In genomic region chr5:72244134-72244533, GRCm38 (mm10) we compare ENCODE assay signal across 9 mouse cellular contexts.
DNase-seq lines count a peak whose midpoint lies in the region; ATAC-seq and TF ChIP-seq lines count a peak whose summit lies in the region.
"Had no signal": no experiment of that assay in that cellular context is flagged by ENCODE, and none has a peak within 500 bp of the region (broad histone marks: within the 10 kb centered on the region; RNA-seq: fewer than 3 reads in every experiment).

No protein-coding gene starts in this region.

- TF ChIP-seq POLR2A in cerebellum, adult 2 months (IDR thresholded peaks at IDR 0.05; ENCODE audit: borderline replicate concordance, insufficient read depth, low read length): no peak

- no peaks in the 10 kb centered on the region for H3K36me3 ChIP-seq in forebrain, embryonic 14.5 days (ENCODE audit: control insufficient read depth, insufficient read depth, low read length)
- 0 out of 2 replicates have a peak, but pooled peaks cover 7% of the 10 kb centered on the region for H3K36me3 ChIP-seq in forebrain, embryonic 10.5 days (replicated peaks)
- 0 out of 2 replicates have a peak, but pooled peaks cover 7% of the 10 kb centered on the region for H3K36me3 ChIP-seq in lung, embryonic 14.5 days (ENCODE audit: insufficient read depth)

- H3K27me3 ChIP-seq in forebrain, embryonic 14.5 days (replicated peaks; ENCODE audit: control insufficient read depth, insufficient read depth, low read length): no peaks in the 10 kb centered on the region
- H3K27me3 ChIP-seq in forebrain, embryonic 10.5 days (ENCODE audit: poor library complexity, severe bottlenecking): no peaks in the 10 kb centered on the region
- no peaks in the 10 kb centered on the region for H3K27me3 ChIP-seq in cerebellum, adult 2 months (ENCODE audit: control insufficient read depth, insufficient read depth, low read length)
- H3K27me3 ChIP-seq in lung, embryonic 14.5 days (ENCODE audit: insufficient read depth, low read length): no peaks in the 10 kb centered on the region
- H3K27me3 ChIP-seq: embryonic facial prominence, embryonic 15.5 days had no signal

- TF ChIP-seq CTCF in cerebellum, adult 2 months (IDR thresholded peaks at IDR 0.05; ENCODE audit: borderline replicate concordance, insufficient read depth, low read depth, low read length): no peak
- TF ChIP-seq CTCF in lung, embryonic 14.5 days (IDR thresholded peaks at IDR 0.05; ENCODE audit: low read depth): no peak

- WGBS in forebrain, embryonic 14.5 days: 60% methylated on average over 3 of the region's 3 CpGs
- WGBS in forebrain, embryonic 10.5 days: 88% methylated on average over 3 of the region's 3 CpGs
- 14% methylated on average over 3 of the region's 3 CpGs for WGBS in cerebellum, adult 2 months
- WGBS in lung, embryonic 14.5 days: 57% methylated on average over 3 of the region's 3 CpGs

- H3K4me2 ChIP-seq in forebrain, embryonic 14.5 days (ENCODE audit: low read length): no peak overlapping the region
- no peak overlapping the region for H3K4me2 ChIP-seq in lung, embryonic 14.5 days
- H3K4me2 ChIP-seq: embryonic facial prominence, embryonic 15.5 days had no signal

- peak; percentile 79 for DNase-seq in forebrain, embryonic 14.5 days (ENCODE audit: low spot score)
- no peak for DNase-seq in forebrain, embryonic 10.5 days (ENCODE audit: extremely low spot score, low spot score)
- peak; percentile 23 for DNase-seq in 3T3-L1 (ENCODE audit: low read depth, low spot score)
- DNase-seq in cerebellum, adult 2 months: peak; percentile 59 to 68
- DNase-seq in heart, postnatal 14 days: peak; percentile 67 to 68
- peak; percentile 84 for DNase-seq in lung, embryonic 14.5 days
- no peak for DNase-seq in T-cell, adult 2 months (ENCODE audit: low spot score)
- DNase-seq in c-Kit-positive CD71-positive TER-119-positive erythroid progenitor cells, embryonic 14.5 days (ENCODE audit: low spot score): no peak

- H3K4me1 ChIP-seq in forebrain, embryonic 14.5 days (ENCODE audit: control insufficient read depth, insufficient read depth, low read length): no peaks in the 10 kb centered on the region
- no peaks in the 10 kb centered on the region for H3K4me1 ChIP-seq in forebrain, embryonic 10.5 days
- H3K4me1 ChIP-seq in cerebellum, adult 2 months (ENCODE audit: control insufficient read depth, insufficient read depth, low read length): no peaks in the 10 kb centered on the region
- no peaks in the 10 kb centered on the region for H3K4me1 ChIP-seq in lung, embryonic 14.5 days (ENCODE audit: insufficient read depth)
- H3K4me1 ChIP-seq: embryonic facial prominence, embryonic 15.5 days had no signal

- no peak overlapping the region for H3K9ac ChIP-seq in forebrain, embryonic 14.5 days (ENCODE audit: low read length)
- no peak overlapping the region for H3K9ac ChIP-seq in lung, embryonic 14.5 days
- H3K9ac ChIP-seq: embryonic facial prominence, embryonic 15.5 days had no signal

- no peak overlapping the region for H3K4me3 ChIP-seq in forebrain, embryonic 14.5 days (ENCODE audit: low read depth, low read length)
- H3K4me3 ChIP-seq in forebrain, embryonic 10.5 days: no peak overlapping the region
- no peak overlapping the region for H3K4me3 ChIP-seq in cerebellum, adult 2 months (replicated peaks; ENCODE audit: insufficient read depth, low read depth, low read length)
- no peak overlapping the region for H3K4me3 ChIP-seq in lung, embryonic 14.5 days (ENCODE audit: low read depth, low read length)
- H3K4me3 ChIP-seq: embryonic facial prominence, embryonic 15.5 days had no signal

- ATAC-seq in forebrain, embryonic 14.5 days: peak; percentile 71; the same call in 1 of the 2 replicates
- peak; percentile 31; the same call in 1 of the 2 replicates for ATAC-seq in lung, embryonic 14.5 days (ENCODE audit: insufficient read depth)

- H3K9me3 ChIP-seq in forebrain, embryonic 14.5 days (replicated peaks; ENCODE audit: control insufficient read depth, low read length): no peaks in the 10 kb centered on the region
- H3K9me3 ChIP-seq in forebrain, embryonic 10.5 days: no peaks in the 10 kb centered on the region
- H3K9me3 ChIP-seq in lung, embryonic 14.5 days (ENCODE audit: low read depth, low read length): no peaks in the 10 kb centered on the region
- H3K9me3 ChIP-seq: embryonic facial prominence, embryonic 15.5 days had no signal

- no peak overlapping the region for H3K27ac ChIP-seq in forebrain, embryonic 14.5 days (ENCODE audit: low read depth, low read length)
- H3K27ac ChIP-seq in forebrain, embryonic 10.5 days: no peak overlapping the region
- H3K27ac ChIP-seq in cerebellum, adult 2 months (ENCODE audit: insufficient read depth, low read length): no peak overlapping the region
- no peak overlapping the region for H3K27ac ChIP-seq in lung, embryonic 14.5 days (ENCODE audit: low read depth)
- H3K27ac ChIP-seq: embryonic facial prominence, embryonic 15.5 days had no signal

- intact Hi-C loops in heart, postnatal 14 days (cut with DNase I): no loop called here

Comparison
In these comparisons a context has a peak if more than half of its experiments do, and no peak if none do; other contexts are left out.
1. DNase-seq: peak in forebrain, embryonic 14.5 days (single experiment), 3T3-L1 (single experiment), cerebellum, adult 2 months (2 of 2), heart, postnatal 14 days (2 of 2) and lung, embryonic 14.5 days (single experiment); none in forebrain, embryonic 10.5 days (single experiment), T-cell, adult 2 months (single experiment) and c-Kit-positive CD71-positive TER-119-positive erythroid progenitor cells, embryonic 14.5 days (single experiment).